Mouse (Mus musculus) heart, postnatal 0 days (tissue): ENCODE measurements around the gene Rapgef2.

Source experiments
- CTCF ChIP-seq: IDR thresholded peaks from 2 replicates; pipeline ENCODE4 v1.5.1; 2016; ENCODE audit warnings: antibody characterized with exemption, control low read depth, low read depth
- EP300 ChIP-seq: IDR thresholded peaks from 2 replicates; pipeline ENCODE4 v1.6.1; 2016; ENCODE audit warnings: antibody characterized with exemption, low read depth

GRCm38 (mm10) chr3:79238456-79239065 lies 47.8 kb downstream of the Rapgef2 start:
- no peak for TF ChIP-seq CTCF
- no peak for TF ChIP-seq EP300
